Mouse (Mus musculus): ENCODE results near the gene Hoxb1. TPM values are rescaled to one million over a fixed set of nuclear protein-coding genes. Genes with fewer than 3 reads are reported as not detected.

Gene Hoxb1
- polyA plus RNA-seq, 1 experiment from 2014 or later = not detected

GRCm38 (mm10) chr11:96351312-96351711, 14.2 kb upstream of the Hoxb1 start:
- H3K4me1 ChIP-seq (ENCODE audit: control insufficient read depth, insufficient read depth, low read length) = peaks cover 38% of the 10 kb centered on the region
- no peaks in the 10 kb centered on the region for H3K36me3 ChIP-seq (ENCODE audit: control insufficient read depth, insufficient read depth, low read length)
- peak overlapping the region; percentile 79 for H3K4me2 ChIP-seq (ENCODE audit: low read depth, low read length)
- H3K27ac ChIP-seq (ENCODE audit: low read length) = peak overlapping the region; percentile 98
- no peaks in the 10 kb centered on the region for H3K9me3 ChIP-seq (replicated peaks; ENCODE audit: control insufficient read depth, low read length)
- 10% methylated on average over 11 of the region's 11 CpGs for WGBS
- peaks cover 16% of the 10 kb centered on the region for H3K27me3 ChIP-seq (ENCODE audit: control insufficient read depth, insufficient read depth, low read length)
- H3K4me3 ChIP-seq (replicated peaks; ENCODE audit: low read length) = peak overlapping the region; percentile 68
- peak overlapping the region; percentile 88 for H3K9ac ChIP-seq (ENCODE audit: low read length)
- ATAC-seq (ENCODE audit: insufficient read depth, low FRiP score) = no peak

GRCm38 (mm10) chr11:96351831-96352230, 13.7 kb upstream of the Hoxb1 start:
- peak overlapping the region; percentile 79 for H3K4me2 ChIP-seq (ENCODE audit: low read depth, low read length)
- no peaks in the 10 kb centered on the region for H3K9me3 ChIP-seq (replicated peaks; ENCODE audit: control insufficient read depth, low read length)
- WGBS = 2% methylated on average over 22 of the region's 22 CpGs
- peak overlapping the region; percentile 98 for H3K27ac ChIP-seq (ENCODE audit: low read length)
- peaks cover 34% of the 10 kb centered on the region for H3K4me1 ChIP-seq (ENCODE audit: control insufficient read depth, insufficient read depth, low read length)
- peak overlapping the region; percentile 68 for H3K4me3 ChIP-seq (replicated peaks; ENCODE audit: low read length)
- peak overlapping the region; percentile 88 for H3K9ac ChIP-seq (ENCODE audit: low read length)
- no peaks in the 10 kb centered on the region for H3K36me3 ChIP-seq (ENCODE audit: control insufficient read depth, insufficient read depth, low read length)
- peak; percentile 74 for ATAC-seq (ENCODE audit: insufficient read depth, low FRiP score)
- H3K27me3 ChIP-seq (ENCODE audit: control insufficient read depth, insufficient read depth, low read length) = peaks cover 14% of the 10 kb centered on the region

DNA sequence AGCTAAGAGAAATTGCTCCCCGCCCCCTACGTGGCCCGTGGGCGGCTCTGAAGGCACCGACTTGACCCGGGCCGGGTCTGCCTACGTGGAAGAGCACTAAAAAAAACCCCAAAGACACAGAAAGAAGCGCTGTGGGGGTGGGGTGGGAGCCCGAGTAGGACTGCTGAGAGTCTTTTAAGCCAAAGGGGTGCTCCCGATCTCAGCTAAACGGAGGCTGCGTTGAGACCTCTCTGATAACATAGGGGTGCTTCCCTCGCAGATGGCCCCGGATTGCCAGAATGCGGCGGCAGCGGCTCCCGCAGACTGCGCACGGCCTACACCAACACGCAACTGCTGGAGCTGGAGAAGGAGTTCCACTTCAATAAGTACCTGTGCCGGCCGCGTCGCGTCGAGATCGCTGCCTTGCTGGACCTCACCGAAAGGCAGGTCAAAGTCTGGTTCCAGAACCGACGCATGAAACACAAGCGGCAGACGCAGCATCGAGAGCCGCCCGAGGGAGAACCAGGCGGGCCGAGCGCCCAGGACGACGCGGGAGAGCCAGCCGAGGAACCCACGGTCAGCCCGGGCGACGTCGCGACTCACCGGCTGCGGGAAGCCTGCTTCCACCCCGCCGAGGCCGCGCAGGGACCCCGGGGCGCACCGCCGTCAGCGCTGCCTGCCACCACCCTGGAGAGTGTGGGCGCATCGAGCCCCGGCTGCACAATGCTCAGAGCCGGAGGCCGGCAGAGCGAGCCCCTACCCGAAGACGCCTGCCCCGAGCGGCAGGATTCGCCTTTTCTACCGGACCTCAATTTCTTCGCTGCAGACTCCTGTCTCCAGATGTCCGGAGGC, 12.6 kb upstream of the Hoxb1 start:
- ATAC-seq (ENCODE audit: insufficient read depth, low FRiP score) = 0 out of 2 replicates have a peak, but pooled peaks have one; percentile 4
- Histone ChIP-seq H3K27me3 (ENCODE audit: control insufficient read depth, insufficient read depth, low read length) (peaks cover 13% of the 10 kb centered on the region), H3K9ac (ENCODE audit: low read length) (peak overlapping the region; percentile 88), H3K4me1 (ENCODE audit: control insufficient read depth, insufficient read depth, low read length) (peaks cover 32% of the 10 kb centered on the region), H3K27ac (ENCODE audit: low read length) (peak overlapping the region; percentile 98), H3K4me2 (ENCODE audit: low read depth, low read length) (peak overlapping the region; percentile 79), H3K9me3 (replicated peaks; ENCODE audit: control insufficient read depth, low read length) (no peaks in the 10 kb centered on the region), H3K36me3 (ENCODE audit: control insufficient read depth, insufficient read depth, low read length) (no peaks in the 10 kb centered on the region), H3K4me3 (replicated peaks; ENCODE audit: low read length) (peak overlapping the region; percentile 68)
- WGBS = under 1% methylated on average over 75 of the region's 75 CpGs

DNA sequence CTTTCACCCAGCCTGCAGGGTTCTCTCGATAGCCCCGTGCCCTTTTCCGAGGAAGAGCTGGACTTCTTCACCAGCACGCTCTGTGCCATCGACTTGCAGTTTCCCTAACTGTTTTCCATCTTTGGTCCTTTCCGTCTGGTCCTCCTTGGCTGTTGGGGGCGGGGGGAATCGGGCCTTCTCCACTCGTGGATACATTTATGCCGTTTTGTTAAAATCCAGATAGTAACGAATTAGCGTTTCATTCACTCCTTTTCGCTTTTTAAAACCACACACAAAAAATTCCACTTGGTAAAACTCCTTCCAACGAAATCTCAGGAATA, 12.1 kb upstream of the Hoxb1 start:
- Histone ChIP-seq H3K4me2 (ENCODE audit: low read depth, low read length) (peak overlapping the region; percentile 79), H3K9ac (ENCODE audit: low read length) (peak overlapping the region; percentile 88), H3K27me3 (ENCODE audit: control insufficient read depth, insufficient read depth, low read length) (peaks cover 9% of the 10 kb centered on the region), H3K36me3 (ENCODE audit: control insufficient read depth, insufficient read depth, low read length) (no peaks in the 10 kb centered on the region), H3K4me1 (ENCODE audit: control insufficient read depth, insufficient read depth, low read length) (peaks cover 28% of the 10 kb centered on the region), H3K27ac (ENCODE audit: low read length) (peak overlapping the region; percentile 98), H3K4me3 (replicated peaks; ENCODE audit: low read length) (peak overlapping the region; percentile 68), H3K9me3 (replicated peaks; ENCODE audit: control insufficient read depth, low read length) (no peaks in the 10 kb centered on the region)
- 3% methylated on average over 14 of the region's 14 CpGs for WGBS
- ATAC-seq (ENCODE audit: insufficient read depth, low FRiP score) = no peak

DNA sequence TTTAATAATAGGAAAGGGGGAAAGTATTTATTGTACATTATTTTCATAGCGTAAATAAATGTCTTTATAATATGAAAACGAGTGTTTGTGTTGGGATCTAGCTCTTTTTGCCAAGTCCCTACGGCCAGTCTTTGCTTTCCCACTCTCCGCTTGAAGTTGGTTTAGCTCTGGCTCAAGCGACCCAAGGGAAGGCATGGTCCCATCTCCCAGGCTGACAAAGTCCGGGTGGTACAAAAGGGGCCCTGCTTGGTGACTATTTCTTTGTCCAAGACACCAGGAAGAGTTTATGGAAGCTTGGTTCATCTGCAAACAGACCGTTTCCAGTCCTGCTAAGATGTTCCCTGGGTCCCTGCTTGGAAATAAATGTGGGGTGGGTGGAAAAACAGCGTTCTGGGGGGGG, 11.6 kb upstream of the Hoxb1 start:
- peaks cover 6% of the 10 kb centered on the region for H3K27me3 ChIP-seq (ENCODE audit: control insufficient read depth, insufficient read depth, low read length)
- H3K9ac ChIP-seq (ENCODE audit: low read length) = peak overlapping the region; percentile 82
- H3K4me3 ChIP-seq (replicated peaks; ENCODE audit: low read length) = peak overlapping the region; percentile 51
- peak overlapping the region; percentile 79 for H3K4me2 ChIP-seq (ENCODE audit: low read depth, low read length)
- WGBS = 18% methylated on average over 8 of the region's 8 CpGs
- H3K4me1 ChIP-seq (ENCODE audit: control insufficient read depth, insufficient read depth, low read length) = peaks cover 24% of the 10 kb centered on the region
- H3K9me3 ChIP-seq (replicated peaks; ENCODE audit: control insufficient read depth, low read length) = no peaks in the 10 kb centered on the region
- H3K36me3 ChIP-seq (ENCODE audit: control insufficient read depth, insufficient read depth, low read length) = no peaks in the 10 kb centered on the region
- H3K27ac ChIP-seq (ENCODE audit: low read length) = peak overlapping the region; percentile 84
- no peak for ATAC-seq (ENCODE audit: insufficient read depth, low FRiP score)

- peaks cover 5% of the 10 kb centered on the region for H3K27me3 ChIP-seq (ENCODE audit: control insufficient read depth, insufficient read depth, low read length)
- peak overlapping the region; percentile 51 for H3K4me3 ChIP-seq (replicated peaks; ENCODE audit: low read length)
- no peaks in the 10 kb centered on the region for H3K9me3 ChIP-seq (replicated peaks; ENCODE audit: control insufficient read depth, low read length)
- no peaks in the 10 kb centered on the region for H3K36me3 ChIP-seq (ENCODE audit: control insufficient read depth, insufficient read depth, low read length)
- H3K4me2 ChIP-seq (ENCODE audit: low read depth, low read length) = peak overlapping the region; percentile 79
- peak overlapping the region; percentile 84 for H3K27ac ChIP-seq (ENCODE audit: low read length)
- no peak for ATAC-seq (ENCODE audit: insufficient read depth, low FRiP score)
- peaks cover 19% of the 10 kb centered on the region for H3K4me1 ChIP-seq (ENCODE audit: control insufficient read depth, insufficient read depth, low read length)
- H3K9ac ChIP-seq (ENCODE audit: low read length) = peak overlapping the region; percentile 82
- WGBS = 2% methylated on average over 25 of the region's 25 CpGs
Observed at GRCm38 (mm10) chr11:96354376-96354775, 11.2 kb upstream of the Hoxb1 start.

DNA sequence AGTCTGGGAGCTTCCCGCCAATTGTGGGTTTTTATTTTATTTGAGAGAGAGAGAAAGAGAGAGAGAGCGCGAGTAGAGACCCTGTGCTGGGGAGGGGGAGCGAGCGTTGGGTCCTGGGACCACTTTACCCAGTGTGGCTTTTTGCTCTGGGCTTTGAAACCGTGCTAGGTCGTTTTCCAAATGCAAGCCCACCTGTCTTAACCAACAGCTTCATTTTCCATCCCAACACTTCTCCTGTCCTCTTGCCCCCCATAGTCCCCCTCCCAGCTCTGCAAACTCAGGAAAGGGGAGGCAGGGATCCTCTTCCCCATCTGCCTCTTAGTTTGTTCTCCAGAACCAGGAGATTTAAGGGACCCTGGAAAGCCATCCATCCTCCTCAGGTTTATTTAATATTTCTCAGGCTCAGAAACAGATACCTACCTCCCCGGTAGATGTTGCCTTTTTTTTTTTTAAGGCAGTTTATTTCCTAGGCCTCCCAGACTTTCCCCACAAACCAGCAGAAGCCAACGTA, 10.7 kb upstream of the Hoxb1 start:
- H3K9me3 ChIP-seq (replicated peaks; ENCODE audit: control insufficient read depth, low read length) = no peaks in the 10 kb centered on the region
- WGBS = 7% methylated on average over 9 of the region's 9 CpGs
- peak overlapping the region; percentile 84 for H3K27ac ChIP-seq (ENCODE audit: low read length)

DNA sequence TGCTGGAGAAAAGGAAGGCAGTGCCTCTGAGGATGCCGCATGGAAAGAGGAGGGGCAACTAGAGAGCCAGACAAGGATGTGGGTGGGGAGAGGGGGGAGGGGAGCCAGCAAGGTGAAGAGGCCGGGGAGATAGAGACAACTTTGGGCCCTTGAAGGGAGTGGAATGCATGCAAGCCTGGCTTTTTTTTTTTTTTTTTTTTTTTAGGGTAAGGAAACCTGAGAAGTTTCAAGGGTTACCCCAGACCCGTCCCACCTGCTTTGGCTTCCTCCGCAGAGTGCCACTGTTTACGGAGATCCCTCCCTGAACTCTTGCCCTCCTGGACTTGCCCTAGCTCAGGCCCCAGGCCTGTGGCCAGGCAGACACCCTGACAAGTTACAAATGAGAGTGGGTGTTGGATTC, 1.7 kb upstream of the Hoxb1 start:
- Histone ChIP-seq H3K36me3 (ENCODE audit: control insufficient read depth, insufficient read depth, low read length) (no peaks in the 10 kb centered on the region), H3K9ac (ENCODE audit: low read length) (no peak overlapping the region), H3K9me3 (replicated peaks; ENCODE audit: control insufficient read depth, low read length) (no peaks in the 10 kb centered on the region), H3K4me2 (ENCODE audit: low read depth, low read length) (no peak overlapping the region), H3K27ac (ENCODE audit: low read length) (no peak overlapping the region), H3K4me3 (replicated peaks; ENCODE audit: low read length) (no peak overlapping the region), H3K4me1 (ENCODE audit: control insufficient read depth, insufficient read depth, low read length) (0 out of 2 replicates have a peak, but pooled peaks cover 5% of the 10 kb centered on the region), H3K27me3 (ENCODE audit: control insufficient read depth, insufficient read depth, low read length) (peaks cover 23% of the 10 kb centered on the region; the same call in 1 of the 2 replicates)
- WGBS = 18% methylated on average over 5 of the region's 5 CpGs
- ATAC-seq (ENCODE audit: insufficient read depth, low FRiP score) = no peak

More for the DNA sequence above, 10.7 kb upstream of the Hoxb1 start:
- H3K36me3 ChIP-seq (ENCODE audit: control insufficient read depth, insufficient read depth, low read length) = no peaks in the 10 kb centered on the region
- ATAC-seq (ENCODE audit: insufficient read depth, low FRiP score) = no peak
- peak overlapping the region; percentile 82 for H3K9ac ChIP-seq (ENCODE audit: low read length)
- peak overlapping the region; percentile 79 for H3K4me2 ChIP-seq (ENCODE audit: low read depth, low read length)
- H3K27me3 ChIP-seq (ENCODE audit: control insufficient read depth, insufficient read depth, low read length) = peaks cover 3% of the 10 kb centered on the region
- peak overlapping the region; percentile 51 for H3K4me3 ChIP-seq (replicated peaks; ENCODE audit: low read length)
- peaks cover 14% of the 10 kb centered on the region for H3K4me1 ChIP-seq (ENCODE audit: control insufficient read depth, insufficient read depth, low read length)

Data from stomach, embryonic 16.5 days (tissue).